Mouse (Mus musculus) CD4-positive, CD25-positive, alpha-beta regulatory T cell, adult 4 months (primary cell): Measurements from ENCODE around the gene Zfp967. TPM values are rescaled to one million over a fixed set of nuclear protein-coding genes. Genes with fewer than 3 reads are reported as not detected.
"Not testable (repeated sequence)": the region's sequence is repeated elsewhere in the genome, so short reads cannot be mapped to it uniquely, and the experiment has no call there.

ENCODE experiments used
- ATAC-seq: one replicate; pipeline ENCODE4 v1.8.0; 2017
- polyA plus RNA-seq, 2 experiments: library from polyadenylated mRNA; unstranded; fragments of 100-300 nt; shearing (Covaris generic); gene quantifications; one replicate each; pipeline ENCODE4 v1.2.1; 2017

The Zfp967 gene
- polyA plus RNA-seq: not detected

- ATAC-seq: not testable (repeated sequence)
Observed at GRCm38 (mm10) chr2:176520756-176521155, at the start of gene Zfp967. Gene Zfp967, plus strand, starts transcription at chr2:176521056.

- ATAC-seq: not testable (repeated sequence)
Observed at GRCm38 (mm10) chr2:176486683-176487082, 34.2 kb upstream of the Zfp967 start, which contains the start of gene Gm14434. Gene Gm14434, minus strand, starts transcription at chr2:176486783.

Other genes with a start within 250 kb of the Zfp967 start
- not detected for gene Gm11009, start 201.6 kb upstream of the Zfp967 start, polyA plus RNA-seq
- 1 to 10 TPM; 8.6 to 9.7 TPM for gene Gm14435, start 97.5 kb upstream of the Zfp967 start, polyA plus RNA-seq
- 10 to 100 TPM in 1 of 2 experiments, 1 to 10 TPM in 1; 3.7 to 11.3 TPM for gene Gm14434, start 34.3 kb upstream of the Zfp967 start, polyA plus RNA-seq
- 1 to 10 TPM; 2.8 to 4.4 TPM for gene Gm14308, start 115.3 kb downstream of the Zfp967 start, polyA plus RNA-seq
- gene Zfp973, start 149.5 kb downstream of the Zfp967 start, polyA plus RNA-seq: 1 to 10 TPM; 6.8 to 7.3 TPM
- 10 to 100 TPM in 1 of 2 experiments, 1 to 10 TPM in 1; 9.9 to 10.9 TPM for gene Gm14305, start 187.3 kb downstream of the Zfp967 start, polyA plus RNA-seq